Mouse (Mus musculus): Measurements from ENCODE around the gene Enc1. TPM values are rescaled to one million over a fixed set of nuclear protein-coding genes. Genes with fewer than 3 reads are reported as not detected.
"Not testable (repeated sequence)": the region's sequence is repeated elsewhere in the genome, so short reads cannot be mapped to it uniquely, and the experiment has no call there.

Gene Enc1
- total RNA-seq, 2 experiments from 2014 or later, result 640 to 678 TPM

DNA sequence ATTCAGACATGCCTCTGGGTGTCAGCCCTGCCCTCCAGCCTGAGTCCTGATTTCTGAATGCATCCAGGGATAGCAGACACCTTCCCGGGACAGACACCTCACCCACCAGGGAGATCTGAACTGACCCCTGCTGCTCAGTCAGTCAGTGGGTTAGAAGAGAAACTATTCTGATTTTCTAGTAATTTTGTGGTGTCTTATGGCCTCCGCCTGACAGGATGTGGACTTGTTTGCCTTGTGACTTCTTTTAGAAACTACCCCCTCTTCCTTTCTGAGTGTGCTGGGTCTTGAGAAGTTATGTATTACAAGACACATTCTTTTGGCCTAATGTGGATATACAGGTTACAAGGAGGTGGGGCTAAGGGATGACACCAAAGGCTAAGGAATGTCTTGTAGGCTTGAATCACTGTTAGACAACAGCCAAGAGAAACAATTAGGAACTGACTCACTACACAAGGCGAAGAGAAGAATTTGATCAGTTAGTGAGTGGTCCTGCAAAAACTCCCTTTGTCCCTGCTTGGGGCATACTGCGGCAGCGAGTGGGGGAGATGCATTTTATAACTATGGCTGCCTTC is 8.7 kb downstream of the Enc1 start:
- DNase-seq (ENCODE audit: low spot score in 2 of 2), result no peak

DNA sequence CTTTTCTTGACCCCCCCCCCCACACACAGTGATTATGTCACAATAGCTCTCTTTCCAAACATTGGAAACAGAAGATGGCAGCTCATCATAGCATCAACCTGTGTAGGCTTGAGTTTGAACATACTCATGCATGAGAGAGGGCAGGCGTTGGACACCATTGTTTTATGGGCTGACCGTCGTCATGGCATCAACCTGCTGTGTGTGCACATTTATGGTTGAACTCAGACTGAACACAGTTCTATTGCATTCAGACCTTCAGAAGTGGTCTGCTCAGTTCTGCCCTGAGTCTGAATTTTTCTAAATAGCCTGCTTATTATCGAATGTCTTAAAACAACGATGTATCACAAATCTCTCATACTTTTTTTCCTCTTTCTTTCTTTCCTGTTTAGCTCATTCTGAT is 9.2 kb downstream of the Enc1 start:
- DNase-seq (ENCODE audit: low spot score in 2 of 2), result no peak

DNA sequence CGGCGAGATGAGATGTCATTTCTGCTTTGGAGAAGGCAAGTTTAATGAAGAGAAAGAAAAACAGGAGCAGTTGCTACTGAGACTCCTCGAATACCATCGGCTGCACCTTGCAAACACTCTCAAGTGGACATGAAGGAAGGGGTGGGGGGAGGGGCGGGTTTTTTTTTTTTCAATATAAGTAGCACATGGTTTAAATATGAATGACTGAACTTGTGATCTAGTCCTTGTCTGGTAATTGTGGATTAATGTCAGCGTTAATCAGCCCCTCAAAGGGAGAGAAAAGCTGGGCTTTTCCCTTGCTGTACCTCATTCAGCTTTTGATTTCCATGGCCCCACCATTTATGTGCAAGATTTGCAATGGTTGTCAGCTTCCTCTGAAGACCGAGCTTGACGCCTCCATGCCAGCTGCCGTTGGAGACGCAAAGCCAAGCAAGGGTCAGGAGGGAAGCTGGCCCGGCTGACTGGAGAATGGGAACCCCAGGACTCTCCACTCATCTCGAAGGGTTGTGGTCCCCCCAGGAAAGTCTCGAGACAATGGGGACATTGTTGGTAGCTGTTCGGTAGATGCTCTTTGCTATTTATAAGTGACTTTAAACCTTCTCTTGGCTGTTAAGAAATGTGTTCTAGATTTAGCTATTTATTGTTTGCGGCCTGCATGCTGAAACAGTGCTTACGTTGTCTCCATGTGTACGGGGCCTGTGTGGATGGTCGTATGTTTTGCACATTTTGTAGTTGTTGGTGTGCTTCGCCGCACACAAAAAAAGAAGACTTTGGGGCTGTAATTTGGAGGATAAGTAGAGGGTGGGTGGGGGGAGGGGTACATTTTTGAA is 9.9 kb downstream of the Enc1 start:
- DNase-seq (ENCODE audit: low spot score in 2 of 2), result no peak

DNA sequence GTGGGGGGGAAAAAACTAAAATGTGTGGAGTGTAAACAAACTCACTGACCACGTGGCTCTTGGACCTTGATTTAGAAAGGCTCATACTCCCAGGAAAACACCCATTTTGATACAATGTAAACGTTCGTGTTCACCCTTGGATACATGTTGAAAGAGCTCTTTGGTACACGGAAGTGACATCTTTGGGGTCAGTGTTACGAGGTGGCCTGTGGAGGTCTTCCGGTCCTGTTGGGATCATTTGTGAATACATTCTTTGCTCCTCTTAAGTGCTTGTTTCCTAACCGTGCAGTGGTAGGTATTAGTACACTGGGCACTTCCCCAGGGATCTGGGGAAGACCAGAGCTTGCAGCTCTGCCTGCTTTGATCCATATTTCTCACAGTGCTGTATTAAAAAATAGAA is 10.8 kb downstream of the Enc1 start:
- DNase-seq (ENCODE audit: low spot score in 2 of 2), result no peak

DNA sequence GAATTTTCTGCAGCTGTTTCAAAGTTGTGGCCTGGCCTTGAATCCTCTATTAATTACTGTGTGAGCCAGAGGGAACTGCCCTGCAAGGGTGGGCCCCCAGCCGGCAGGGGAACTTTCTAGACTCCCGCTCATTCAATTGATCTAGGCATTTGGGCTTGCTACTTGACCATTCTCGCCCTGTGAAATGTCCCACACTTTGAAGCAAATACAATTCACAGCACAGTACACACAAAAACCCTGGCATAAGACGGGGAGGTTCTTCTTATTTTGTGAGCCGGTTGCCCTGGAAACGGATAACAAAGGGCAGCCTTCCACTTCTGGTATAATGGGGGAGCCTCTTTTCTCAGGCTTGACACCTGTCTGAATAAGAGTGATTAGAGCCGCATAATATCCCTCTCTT is 11.6 kb downstream of the Enc1 start:
- no peak for DNase-seq (ENCODE audit: low spot score in 2 of 2)

DNA sequence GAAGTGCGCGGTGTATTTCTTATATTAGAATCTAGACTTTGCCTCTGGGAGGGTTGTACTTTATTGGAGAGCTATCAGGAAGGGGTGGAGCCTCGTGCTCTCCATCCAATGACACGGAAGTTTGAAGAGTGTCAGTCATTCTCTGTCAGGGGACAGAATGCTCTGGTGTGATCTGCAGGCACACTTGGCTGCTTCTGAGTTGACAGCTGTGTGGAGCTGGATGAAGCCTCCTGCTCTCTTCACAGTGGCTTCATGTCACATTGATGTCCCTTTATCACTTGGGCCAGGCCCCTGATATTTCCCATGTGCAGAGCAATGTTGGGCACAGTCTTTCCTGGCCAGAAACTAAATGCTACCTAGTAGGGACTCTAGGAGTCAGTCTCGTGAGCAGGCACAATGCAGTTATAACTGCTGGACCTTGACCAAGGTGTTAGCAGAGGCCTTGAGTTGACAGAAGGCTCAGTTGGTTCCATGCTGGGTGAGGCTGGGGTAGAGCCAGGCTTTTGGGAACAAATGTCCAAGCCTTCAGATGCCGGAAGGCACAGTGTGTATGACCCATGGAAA is 12.6 kb downstream of the Enc1 start:
- no peak for DNase-seq (ENCODE audit: low spot score in 2 of 2)

DNA sequence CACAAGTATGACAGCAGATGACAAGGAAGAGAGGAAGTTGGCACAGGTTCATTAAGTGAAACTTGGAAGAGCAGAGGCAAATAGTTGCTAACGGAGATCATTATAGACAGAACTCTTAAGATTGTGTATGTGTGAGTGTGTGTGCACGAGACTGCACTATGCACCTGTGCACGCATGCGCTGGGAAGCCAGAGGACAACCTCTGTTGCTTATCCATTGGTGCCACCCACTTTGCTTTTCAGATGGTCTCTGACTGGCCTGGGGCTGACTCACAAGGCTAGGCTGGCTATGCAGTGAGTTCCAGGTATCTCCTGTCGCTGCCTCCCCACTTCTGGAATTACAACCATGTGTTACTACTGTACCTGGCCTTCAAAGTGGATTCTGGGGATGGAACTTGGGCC is 13.1 kb downstream of the Enc1 start:
- no peak for DNase-seq (ENCODE audit: low spot score in 2 of 2)

DNA sequence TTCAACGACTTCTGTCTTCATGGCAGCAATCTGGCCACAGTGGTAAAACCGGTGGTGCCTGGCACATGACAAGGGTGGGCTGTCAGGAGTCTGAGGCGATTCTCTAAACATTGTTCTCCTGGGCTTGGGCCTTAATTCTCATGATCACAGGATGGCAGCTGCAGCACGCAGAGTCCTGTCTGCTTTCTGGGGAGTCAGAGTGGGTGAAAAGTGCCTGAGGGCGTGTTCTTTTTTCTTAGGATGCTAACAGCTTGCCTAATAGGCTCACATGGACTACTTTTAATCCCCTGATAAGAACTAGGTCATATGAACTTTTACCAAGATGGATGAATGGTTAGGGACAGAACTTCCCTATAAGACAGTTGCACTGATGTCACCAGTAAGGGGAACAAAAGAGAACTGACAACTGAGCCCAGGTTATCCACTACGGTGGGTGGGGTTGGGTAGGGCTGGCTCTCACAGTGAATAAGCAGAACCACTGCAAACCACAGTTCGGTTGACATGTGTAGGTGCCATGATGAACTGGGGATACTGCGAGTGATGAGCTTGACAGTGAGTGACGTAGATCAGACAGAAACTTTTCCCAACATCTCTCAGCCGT is 13.8 kb downstream of the Enc1 start:
- DNase-seq (ENCODE audit: low spot score in 2 of 2), result no peak

DNA sequence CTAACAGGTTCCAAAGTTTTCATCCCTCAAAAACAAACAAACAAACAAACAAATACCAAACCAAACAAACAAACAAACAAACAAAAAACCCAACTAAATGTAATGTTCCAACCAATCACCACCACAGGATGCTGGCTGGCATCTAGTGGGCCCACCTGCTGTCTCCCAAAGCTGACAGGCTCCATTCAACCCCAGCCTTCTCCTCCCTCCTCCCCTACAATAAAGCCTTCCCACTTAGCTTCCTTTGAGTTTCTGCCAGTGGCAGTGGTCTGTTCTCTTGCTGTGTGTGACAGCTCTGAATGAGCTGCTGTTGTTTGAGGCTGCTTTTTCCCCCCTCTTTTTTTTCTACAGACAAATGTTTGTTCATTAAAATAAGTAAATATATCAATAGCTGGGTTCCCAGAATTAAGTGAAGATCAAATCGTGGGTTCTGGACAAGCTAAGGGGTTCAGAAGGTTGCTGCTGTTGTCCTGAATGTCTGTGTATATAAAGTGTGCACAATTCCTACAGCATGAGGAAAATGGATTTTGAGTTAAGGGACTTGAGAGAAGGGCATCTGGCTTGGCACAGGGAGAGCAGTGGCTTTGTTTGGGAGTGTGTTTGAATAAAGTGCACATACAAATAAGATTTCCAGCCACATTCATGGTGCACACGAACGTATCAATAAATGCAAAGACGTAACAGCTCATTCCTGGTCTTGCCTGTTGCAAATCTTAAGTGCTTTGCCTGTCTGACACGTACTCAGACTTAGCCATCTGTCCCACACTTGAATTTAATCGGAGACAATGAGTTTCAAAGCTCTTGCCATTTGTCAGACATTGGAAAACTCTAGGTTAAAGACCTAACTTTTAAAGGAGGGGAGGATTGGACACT is 15.3 kb downstream of the Enc1 start:
- DNase-seq (ENCODE audit: low spot score in 2 of 2), result no peak

DNA sequence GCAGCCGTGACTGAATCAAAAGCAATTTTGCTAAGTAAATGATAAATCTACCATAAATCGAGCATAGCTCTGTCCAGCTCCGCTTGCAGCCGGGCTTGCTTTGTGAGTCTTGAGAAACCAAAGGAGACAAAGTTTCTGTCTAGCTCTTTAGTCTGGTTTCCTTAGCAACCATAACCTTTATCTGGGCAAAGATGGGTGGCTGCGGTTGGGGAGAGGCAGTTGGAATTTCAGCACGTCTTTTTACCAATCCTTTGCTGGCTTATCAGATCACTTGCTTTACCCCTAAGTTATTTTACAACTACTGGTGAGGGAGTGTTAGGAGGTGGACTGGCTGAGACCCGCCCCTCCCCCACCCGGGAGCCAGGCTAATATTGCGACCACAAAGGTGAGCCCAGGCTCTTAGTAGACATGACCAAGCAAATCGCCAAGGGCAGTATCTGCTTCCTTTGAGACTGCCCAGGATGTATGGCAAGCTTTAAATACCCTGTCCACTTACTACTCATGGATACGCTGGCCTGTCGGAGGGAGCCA is 16.0 kb downstream of the Enc1 start:
- DNase-seq (ENCODE audit: low spot score in 2 of 2), result no peak

DNA sequence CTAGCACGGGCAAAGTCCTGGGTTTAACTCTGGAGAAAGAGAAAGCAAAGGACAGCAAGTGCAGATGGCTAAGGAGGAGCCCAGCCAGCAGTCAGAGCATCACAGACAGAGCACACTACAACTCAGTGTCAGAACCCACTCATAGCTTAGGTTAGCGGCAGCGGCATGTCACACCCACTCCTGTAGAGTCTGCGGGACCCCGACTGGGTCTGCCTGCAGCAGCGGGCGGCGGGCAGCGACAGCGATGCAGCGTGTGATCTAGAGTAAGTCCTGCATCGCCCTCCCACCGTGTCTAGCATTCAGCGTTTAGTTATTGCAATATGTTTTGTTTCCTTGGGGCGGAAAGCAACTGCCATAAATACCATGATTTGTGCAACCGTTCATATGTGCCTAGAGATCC is 18.4 kb downstream of the Enc1 start:
- DNase-seq (ENCODE audit: low spot score in 2 of 2), result no peak

DNA sequence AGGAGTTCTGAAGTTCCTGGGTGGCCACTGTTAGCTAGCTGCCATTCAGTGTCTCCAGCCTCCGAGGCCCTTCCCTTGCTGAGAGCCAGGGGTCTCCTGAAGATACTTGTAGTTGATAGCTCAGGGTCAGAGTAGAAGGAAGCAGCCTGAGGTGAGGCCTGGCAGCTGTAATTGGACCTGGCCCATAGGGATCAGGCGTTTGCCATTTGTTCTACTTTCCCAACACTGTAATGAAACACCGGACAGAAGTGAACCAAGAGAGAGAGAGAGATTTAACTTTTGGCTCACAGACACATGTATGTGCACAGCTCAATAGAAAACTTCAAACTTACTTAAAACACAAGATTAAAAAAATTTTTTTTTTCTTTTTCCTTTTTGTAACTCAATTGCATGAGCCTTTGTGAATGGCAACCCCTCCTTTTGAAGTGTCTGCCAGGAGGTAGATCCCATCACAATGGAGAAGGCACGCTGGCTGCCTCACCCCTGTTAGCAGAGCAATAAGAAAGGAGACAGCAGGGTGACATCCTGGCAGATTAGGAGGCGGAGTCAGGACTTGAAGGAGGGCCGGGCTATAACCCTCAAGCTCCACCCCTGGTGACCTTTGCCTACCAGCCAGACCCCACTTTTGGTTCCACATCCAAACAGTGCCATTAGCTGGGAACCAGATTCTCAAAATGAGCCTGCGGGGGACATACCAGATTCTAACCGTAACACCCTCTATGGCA is 19.7 kb downstream of the Enc1 start:
- no peak for DNase-seq (ENCODE audit: low spot score in 2 of 2)

DNA sequence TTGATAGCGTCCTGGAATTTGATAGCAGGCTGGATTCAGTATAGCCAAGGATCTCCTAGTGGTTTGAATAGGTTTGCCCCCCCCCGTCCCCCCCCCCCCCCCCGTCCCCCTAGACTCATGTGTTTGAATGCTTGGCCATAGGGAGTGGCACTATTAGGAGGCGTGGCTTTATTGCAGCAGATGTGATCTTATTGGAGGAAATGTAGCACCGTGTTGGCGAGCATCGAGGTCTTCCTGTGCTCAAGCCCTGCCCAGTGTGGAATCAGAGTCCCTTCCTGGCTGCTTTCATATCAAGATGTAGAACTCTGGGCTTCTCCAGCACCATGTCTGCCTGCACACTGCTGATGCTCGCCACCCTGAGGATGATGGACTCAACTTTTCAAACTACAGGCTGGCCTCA is 20.6 kb downstream of the Enc1 start:
- DNase-seq (ENCODE audit: low spot score in 2 of 2), result no peak

DNA sequence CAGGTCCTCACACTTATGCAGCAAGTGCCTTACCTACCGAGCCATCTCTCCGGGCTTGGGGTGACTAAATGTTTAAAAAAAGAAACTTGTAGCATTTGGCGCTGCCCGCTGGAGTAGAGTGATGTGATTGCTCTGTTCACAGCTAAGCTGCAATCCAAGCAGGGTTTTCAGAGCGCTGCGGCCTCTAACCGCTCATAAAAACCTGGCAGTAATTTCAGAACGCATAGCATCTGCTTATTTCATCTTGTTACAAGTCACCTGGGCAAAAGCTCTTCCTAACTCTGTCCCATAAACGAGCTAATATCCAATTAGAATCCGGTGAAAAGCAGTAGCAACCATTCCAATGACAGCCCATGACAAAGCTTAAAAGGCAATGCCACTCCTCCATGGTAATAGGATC is 21.8 kb downstream of the Enc1 start:
- no peak for DNase-seq (ENCODE audit: low spot score in 2 of 2)

DNA sequence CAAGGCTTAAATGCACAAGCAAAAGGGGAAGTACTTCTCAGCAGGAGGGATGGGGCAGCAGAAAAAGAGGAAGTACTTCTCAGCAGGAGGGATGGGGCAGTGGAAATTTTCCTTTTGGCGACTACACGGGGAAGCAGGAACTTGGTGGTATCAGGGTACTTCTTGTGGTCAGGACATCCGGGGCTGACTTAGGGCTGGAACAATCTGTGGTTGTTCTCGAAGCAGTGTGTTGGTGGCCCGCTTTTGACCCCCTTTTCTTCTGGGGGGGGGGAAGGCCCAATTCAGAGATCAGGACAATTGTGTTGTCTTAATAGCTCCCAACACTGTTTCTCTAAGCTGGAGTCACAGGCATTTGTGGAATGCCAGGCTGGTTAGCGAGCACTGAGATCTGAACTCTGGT is 24.6 kb downstream of the Enc1 start:
- not testable (repeated sequence) for DNase-seq (ENCODE audit: low spot score in 2 of 2)

DNA sequence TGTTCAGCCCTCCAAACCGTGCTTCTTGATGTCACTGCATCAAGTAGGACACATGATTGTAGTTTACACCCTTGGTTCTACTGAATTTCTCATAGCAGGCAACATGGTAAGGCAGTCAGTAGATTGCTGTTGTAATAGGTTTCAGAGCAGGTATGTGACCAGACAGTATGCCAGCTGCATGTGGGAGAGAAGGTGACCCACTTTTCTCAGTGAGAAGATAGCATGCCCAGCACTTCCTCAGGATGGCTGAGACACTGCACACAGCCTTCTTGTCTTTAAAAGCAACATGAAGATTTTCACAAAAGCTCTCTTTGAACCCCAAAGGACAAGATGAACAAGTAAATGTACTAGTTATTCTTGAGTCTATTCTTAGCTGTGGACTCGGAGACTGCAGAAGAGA is 29.8 kb downstream of the Enc1 start:
- DNase-seq (ENCODE audit: low spot score in 2 of 2), result no peak

DNA sequence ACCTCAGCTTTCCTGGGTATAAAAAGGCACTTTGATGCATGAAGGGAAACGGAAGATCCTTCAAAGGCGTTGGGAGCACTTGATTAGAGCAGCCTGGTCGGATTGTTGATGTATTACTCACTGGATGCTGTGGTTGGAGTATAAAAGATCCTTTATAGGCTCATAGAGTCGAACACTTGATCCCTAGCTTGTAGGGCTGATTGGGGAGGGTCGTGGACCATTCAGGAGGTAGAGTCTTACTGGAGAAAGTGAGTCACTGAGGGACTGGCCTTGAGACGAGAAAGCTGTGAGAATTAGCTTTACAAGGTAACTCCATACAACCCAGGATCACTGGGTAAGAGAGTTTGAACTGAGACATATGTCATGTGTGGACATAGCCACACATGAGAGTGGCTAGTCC is 30.7 kb downstream of the Enc1 start:
- no peak for DNase-seq (ENCODE audit: low spot score in 2 of 2)

DNA sequence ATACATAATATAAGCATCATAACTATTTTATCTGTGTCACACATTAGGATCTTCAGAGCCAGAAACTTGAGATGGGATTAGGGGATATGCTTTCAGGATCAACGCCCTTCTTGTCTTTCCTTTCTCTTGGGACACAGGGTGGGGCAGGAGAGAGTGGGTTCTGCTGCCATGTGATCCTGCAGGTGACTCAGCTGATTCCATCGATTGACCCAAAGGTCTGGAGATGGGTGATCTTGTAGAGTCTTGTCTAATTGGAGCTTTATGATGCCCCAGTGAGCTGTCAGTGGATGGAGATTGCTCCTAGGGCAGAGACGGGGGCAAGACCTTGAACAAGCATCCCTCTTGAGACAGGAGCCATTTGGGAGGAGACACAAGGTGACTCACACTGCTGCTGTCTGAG is 33.9 kb downstream of the Enc1 start:
- DNase-seq (ENCODE audit: low spot score in 2 of 2), result no peak

DNA sequence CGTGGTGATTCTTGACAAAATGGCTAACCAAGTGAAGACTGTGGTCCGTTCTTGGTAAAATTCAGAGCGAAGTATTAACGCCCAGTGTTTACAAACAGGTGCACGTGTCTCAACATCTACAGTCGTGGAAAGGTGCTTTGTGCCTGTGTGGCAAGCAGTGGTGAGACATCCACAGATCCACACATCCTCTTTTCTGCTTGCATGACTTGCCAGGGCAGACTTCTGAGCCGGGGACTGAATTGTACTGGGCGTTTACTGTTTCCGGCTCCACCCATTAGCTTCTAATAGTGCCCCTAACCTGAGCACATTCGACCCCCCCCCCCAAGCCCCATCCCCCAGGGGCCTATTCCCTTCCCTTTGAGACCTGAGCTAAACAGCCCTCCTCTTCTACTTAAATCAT is 34.6 kb downstream of the Enc1 start:
- DNase-seq (ENCODE audit: low spot score in 2 of 2), result no peak
